Mouse (Mus musculus) intestine, embryonic 16.5 days (tissue): ENCODE measurements around the gene Tmem43. TPM values are rescaled to one million over a fixed set of nuclear protein-coding genes. Genes with fewer than 3 reads are reported as not detected.

Experiments used
- ATAC-seq: fragments of 200-750 bp; cut with Nextera tagmentation; 2 replicates; pipeline ENCODE4 v1.8.0; 2017; ENCODE audit warnings: moderate TSS enrichment, moderate library complexity
- H3K27ac ChIP-seq: fragments of 300-500 bp; sonication (generic); 2 replicates; pipeline ENCODE4 v1.5.1; 2014; ENCODE audit warnings: mild to moderate bottlenecking, low read length
- H3K27me3 ChIP-seq: fragments of 300-500 bp; sonication (generic); replicated peaks from 2 replicates; pipeline ENCODE4 v1.6.1; 2014; ENCODE audit warnings: low read length, control low read depth, mixed read lengths; ENCODE audit not compliant: control insufficient read depth, insufficient read depth
- H3K36me3 ChIP-seq: fragments of 300-500 bp; sonication (generic); 2 replicates; pipeline ENCODE4 v1.6.1; 2014; ENCODE audit warnings: low read length, control low read depth; ENCODE audit not compliant: control insufficient read depth, insufficient read depth
- H3K4me1 ChIP-seq: fragments of 300-500 bp; sonication (generic); 2 replicates; pipeline ENCODE4 v1.6.1; 2014; ENCODE audit warnings: low read length, control low read depth, mixed read lengths; ENCODE audit not compliant: control insufficient read depth, insufficient read depth
- H3K4me2 ChIP-seq: fragments of 300-500 bp; sonication (generic); 2 replicates; pipeline ENCODE4 v1.6.1; 2014; ENCODE audit warnings: low read depth, low read length, control low read depth
- H3K4me3 ChIP-seq: fragments of 300-500 bp; sonication (generic); 2 replicates; pipeline ENCODE4 v1.5.1; 2014; ENCODE audit warnings: mild to moderate bottlenecking, low read length
- H3K9ac ChIP-seq: fragments of 300-500 bp; sonication (generic); 2 replicates; pipeline ENCODE4 v1.6.1; 2014; ENCODE audit warnings: low read depth, low read length
- H3K9me3 ChIP-seq: fragments of 300-500 bp; sonication (generic); 2 replicates; pipeline ENCODE4 v1.6.1; 2016; ENCODE audit warnings: low read length, control low read depth; ENCODE audit not compliant: control insufficient read depth
- WGBS: fragments of 180-500 bp; shearing (Covaris S2); extraction: QIAGEN DNeasy Blood & Tissue Kit; methylation state at CpG from one replicate; pipeline ENCODE4 v1.1.7; 2014; 5-methylcytosine and 5-hydroxymethylcytosine counted together
- polyA plus RNA-seq: library from polyadenylated mRNA; unstranded; fragments of >200 nt; fragmentation: Nextera tagmentation; extraction: Ambion mirVana; gene quantifications from 2 replicates; pipeline ENCODE4 v1.2.1, GENCODE M21; 2015

The Tmem43 gene
- polyA plus RNA-seq, 1 experiment from 2014 or later = 35.7 TPM

- WGBS = 60% methylated on average over 11 of the region's 11 CpGs
- no peaks in the 10 kb centered on the region for H3K27me3 ChIP-seq
- no peak overlapping the region for H3K4me3 ChIP-seq
- peaks cover 26% of the 10 kb centered on the region for H3K4me1 ChIP-seq
- H3K9me3 ChIP-seq = no peaks in the 10 kb centered on the region
- no peak overlapping the region for H3K9ac ChIP-seq
- no peaks in the 10 kb centered on the region for H3K36me3 ChIP-seq
- H3K27ac ChIP-seq = peak overlapping the region; percentile 78
- ATAC-seq = peak; percentile 90
- H3K4me2 ChIP-seq = no peak overlapping the region
These were observed 62.7 kb downstream of the Tmem43 start for GRCm38 (mm10) chr6:91536047-91536765.

Other genes with a start within 250 kb of the Tmem43 start
- gene Wnt7a, start 62.3 kb upstream of the Tmem43 start, polyA plus RNA-seq = not detected in 2 replicates
- gene Chchd4, start 157 bp upstream of the Tmem43 start, polyA plus RNA-seq = 38.9 and 43.2 TPM in 2 replicates
- gene Xpc, start 42.2 kb downstream of the Tmem43 start, polyA plus RNA-seq = 14.9 and 15.7 TPM in 2 replicates
- 215 and 233 TPM in 2 replicates for gene Lsm3, start 42.2 kb downstream of the Tmem43 start, polyA plus RNA-seq
- 103 and 104 TPM in 2 replicates for gene Slc6a6, start 210.3 kb downstream of the Tmem43 start, polyA plus RNA-seq